Comparison of ENCODE assay signal across 9 mouse cellular contexts in the genomic region with DNA sequence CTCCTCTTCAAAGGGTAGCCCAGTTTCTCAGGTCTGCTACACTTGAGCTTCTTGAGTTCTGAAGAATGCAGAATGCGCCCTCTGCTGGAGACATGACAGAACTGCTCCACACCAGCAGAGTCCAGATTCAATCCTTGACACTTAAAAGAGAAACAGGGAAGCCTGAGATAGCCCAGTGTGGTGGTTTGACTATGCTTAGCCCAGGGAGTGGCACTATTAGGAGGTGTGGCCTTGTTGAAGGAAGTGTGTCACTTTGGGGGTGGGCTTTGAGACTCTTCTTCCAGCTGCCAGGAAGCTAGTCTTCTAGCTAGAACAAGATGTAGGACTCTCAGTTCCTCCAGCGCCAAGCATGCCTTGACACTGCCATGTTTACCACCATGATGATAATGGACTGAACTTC. TPM values are rescaled to one million over a fixed set of nuclear protein-coding genes. Genes with fewer than 3 reads are reported as not detected.
A peak's percentile ranks its signal among the peaks of the same experiment; 100 is the strongest.
DNase-seq lines count a peak whose midpoint lies in the region; ATAC-seq lines count a peak whose summit lies in the region.
"Had no signal": no experiment of that assay in that cellular context is flagged by ENCODE, and none has a peak within 500 bp of the region (broad histone marks: within the 10 kb centered on the region; RNA-seq: fewer than 3 reads in every experiment).

No protein-coding gene starts in this region.

- H3K27ac ChIP-seq in midbrain, embryonic 11.5 days (ENCODE audit: low read depth, low read length): no peak overlapping the region
- H3K27ac ChIP-seq in midbrain, embryonic 16.5 days (ENCODE audit: low read length): no peak overlapping the region
- H3K27ac ChIP-seq: heart, embryonic 13.5 days had no signal

- no peaks in the 10 kb centered on the region for H3K36me3 ChIP-seq in midbrain, embryonic 11.5 days (ENCODE audit: control insufficient read depth, insufficient read depth, low read length)
- H3K36me3 ChIP-seq in midbrain, embryonic 16.5 days (ENCODE audit: control insufficient read depth, insufficient read depth, low read length): no peaks in the 10 kb centered on the region
- H3K36me3 ChIP-seq: heart, embryonic 13.5 days had no signal

- H3K9ac ChIP-seq in midbrain, embryonic 11.5 days (ENCODE audit: low read length): no peak overlapping the region
- no peak overlapping the region for H3K9ac ChIP-seq in midbrain, embryonic 16.5 days (ENCODE audit: low read depth, low read length)
- H3K9ac ChIP-seq: heart, embryonic 13.5 days had no signal

- no peak overlapping the region for H3K4me2 ChIP-seq in midbrain, embryonic 11.5 days
- H3K4me2 ChIP-seq in midbrain, embryonic 16.5 days (ENCODE audit: low read length): no peak overlapping the region
- H3K4me2 ChIP-seq: heart, embryonic 13.5 days had no signal

- WGBS in midbrain, embryonic 11.5 days: 45% methylated on average over 2 of the region's 2 CpGs
- 48% methylated on average over 2 of the region's 2 CpGs for WGBS in midbrain, embryonic 16.5 days

- intact Hi-C loops in heart, postnatal 36 days (cut with DNase I): loop anchor here (1.0 kb wide), 1 partner anchor 14 kb away; no protein-coding TSS in a partner anchor
- intact Hi-C loops in left cerebral cortex, postnatal 4 days (cut with DNase I): loop anchor here (5.0 kb wide), 1 partner anchor 53 kb away; no protein-coding TSS in a partner anchor

- H3K4me3 ChIP-seq in midbrain, embryonic 11.5 days (ENCODE audit: low read depth, low read length): no peak overlapping the region
- H3K4me3 ChIP-seq in midbrain, embryonic 16.5 days (ENCODE audit: low read depth, low read length): no peak overlapping the region
- H3K4me3 ChIP-seq: heart, embryonic 13.5 days had no signal

- H3K4me1 ChIP-seq in midbrain, embryonic 11.5 days (ENCODE audit: control insufficient read depth, insufficient read depth, low read length): peaks cover 17% of the 10 kb centered on the region
- H3K4me1 ChIP-seq in midbrain, embryonic 16.5 days (ENCODE audit: control insufficient read depth, insufficient read depth, low read length): peaks cover 15% of the 10 kb centered on the region

- H3K27me3 ChIP-seq in midbrain, embryonic 11.5 days (ENCODE audit: control insufficient read depth, insufficient read depth, low read length): no peaks in the 10 kb centered on the region
- H3K27me3 ChIP-seq in midbrain, embryonic 16.5 days (ENCODE audit: control insufficient read depth, insufficient read depth, low read depth, low read length): no peaks in the 10 kb centered on the region
- H3K27me3 ChIP-seq: heart, embryonic 13.5 days had no signal

- DNase-seq in midbrain, embryonic 11.5 days (ENCODE audit: low spot score, missing footprints): peak; percentile 97
- peak; percentile 64 to 70 for DNase-seq in adrenal gland, adult 18-20 months (ENCODE audit: low spot score in 2 of 2)
- DNase-seq in embryo, embryonic 10.5 days (ENCODE audit: low spot score): peak; percentile 91
- DNase-seq in heart, postnatal 36 days: peak; percentile 74 to 77
- peak; percentile 78 for DNase-seq in left cerebral cortex, postnatal 4 days
- DNase-seq in ovary, postnatal 14 days (ENCODE audit: low spot score): peak; percentile 64
- peak; percentile 66 to 80 for DNase-seq in thymus, postnatal 10 days (ENCODE audit: low spot score in 2 of 2)

- H3K9me3 ChIP-seq in midbrain, embryonic 11.5 days (ENCODE audit: control insufficient read depth, low read length): no peaks in the 10 kb centered on the region
- no peaks in the 10 kb centered on the region for H3K9me3 ChIP-seq in midbrain, embryonic 16.5 days (replicated peaks; ENCODE audit: control insufficient read depth, low read length, poor library complexity, severe bottlenecking)
- H3K9me3 ChIP-seq: heart, embryonic 13.5 days had no signal

- ATAC-seq in midbrain, embryonic 11.5 days (ENCODE audit: low FRiP score): no peak
- ATAC-seq in midbrain, embryonic 16.5 days: no peak

RNA-seq across cellular contexts. Expression of gene Tex44, which starts 3.9 kb away (rescaled TPM):
- not detected in 2 replicates for polyA plus RNA-seq in midbrain, embryonic 11.5 days (2014; fragmentation: Nextera tagmentation; extraction: Ambion mirVana)
- polyA plus RNA-seq in midbrain, embryonic 16.5 days (2015; fragmentation: Nextera tagmentation; extraction: Ambion mirVana): not detected in 2 replicates
- not detected for total RNA-seq in adrenal gland, adult 18-20 months (2021)
- not detected for total RNA-seq in heart, postnatal 36 days (2021)
- total RNA-seq in left cerebral cortex, postnatal 4 days (2021): not detected
- polyA plus RNA-seq: heart, embryonic 13.5 days had no signal

RNA-seq across cellular contexts. Expression of gene Nmur1, which starts 4.0 kb away (rescaled TPM):
- not detected in 2 replicates for polyA plus RNA-seq in midbrain, embryonic 11.5 days (2014; fragmentation: Nextera tagmentation; extraction: Ambion mirVana)
- polyA plus RNA-seq in midbrain, embryonic 16.5 days (2015; fragmentation: Nextera tagmentation; extraction: Ambion mirVana): 0.11 TPM in 1 of 2 replicates, not detected in the other
- not detected for total RNA-seq in adrenal gland, adult 18-20 months (2021)
- not detected for total RNA-seq in heart, postnatal 36 days (2021)
- under 1 TPM; 0.48 to 0.62 TPM for total RNA-seq in left cerebral cortex, postnatal 4 days (2021)
- polyA plus RNA-seq: heart, embryonic 13.5 days had no signal
